Mouse (Mus musculus) yolk sac, embryonic 10.5 days (tissue): ENCODE measurements around the gene Grm1.

Source experiments
- DNase-seq: peaks from one replicate; pipeline ENCODE4 v3.0.0-alpha.2; 2017; ENCODE audit warnings: low spot score

The Grm1 gene

GRCm38 (mm10) chr10:10710837-10711236 is 371.3 kb downstream of the Grm1 start:
- no peak for DNase-seq

DNA sequence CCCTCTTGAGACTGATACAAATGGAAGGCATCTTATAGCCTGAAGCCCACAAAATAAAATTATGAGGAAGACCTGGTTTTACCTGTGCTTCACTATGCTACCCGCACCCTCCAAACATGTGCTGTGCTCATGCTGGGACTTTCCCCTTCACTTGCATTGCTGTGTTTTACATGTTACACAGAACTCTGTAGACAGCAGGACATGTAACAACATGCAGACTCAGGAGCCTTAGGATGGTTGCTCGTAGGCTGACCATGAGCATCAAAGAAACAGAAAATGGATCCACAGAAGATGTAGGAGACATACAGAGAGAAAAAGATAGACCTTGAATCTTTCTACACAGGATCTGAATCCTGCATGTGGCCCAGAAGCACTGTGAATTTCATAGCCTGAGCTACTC is 371.8 kb downstream of the Grm1 start:
- DNase-seq = no peak

- no peak for DNase-seq
Measured at GRCm38 (mm10) chr10:10708031-10708430, 374.1 kb downstream of the Grm1 start.

DNA sequence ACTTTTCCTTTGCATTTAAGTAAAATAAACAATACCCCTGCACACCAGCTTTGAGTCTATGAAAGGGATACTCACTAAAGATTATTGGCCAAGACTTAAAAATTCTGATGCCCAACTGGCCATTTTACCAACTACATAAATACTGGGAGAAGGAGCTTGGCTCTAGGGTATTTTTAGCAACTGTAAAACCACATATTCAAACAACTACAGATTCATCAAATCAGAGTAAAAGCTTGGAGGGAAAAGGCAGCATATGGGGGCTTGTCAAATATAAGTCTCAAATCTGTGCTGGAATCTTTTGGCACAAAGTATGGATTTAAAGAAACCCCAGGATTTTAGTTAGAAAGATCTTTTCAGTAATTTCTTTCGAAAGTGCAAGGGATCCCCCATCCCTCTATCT is 380.8 kb downstream of the Grm1 start:
- DNase-seq = no peak

DNA sequence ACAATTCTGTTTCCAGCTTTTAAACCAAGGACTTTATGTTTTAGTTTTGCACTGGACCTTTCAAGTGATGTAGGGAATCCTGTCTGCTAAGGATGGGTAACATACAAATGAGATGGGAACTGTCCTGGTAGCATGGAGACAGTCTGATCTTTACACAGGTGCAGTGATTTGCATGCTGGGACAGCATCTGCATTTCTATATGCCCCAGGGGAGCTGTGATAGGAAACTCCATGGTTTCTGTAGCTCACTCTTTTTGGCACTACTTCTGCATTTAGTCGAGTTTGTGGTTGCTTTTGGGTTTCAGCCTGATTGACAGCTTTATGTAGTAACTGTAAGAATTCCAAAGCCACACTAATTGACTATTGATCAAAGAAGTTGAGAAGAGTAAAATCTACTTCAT is 381.3 kb downstream of the Grm1 start:
- DNase-seq = no peak

DNA sequence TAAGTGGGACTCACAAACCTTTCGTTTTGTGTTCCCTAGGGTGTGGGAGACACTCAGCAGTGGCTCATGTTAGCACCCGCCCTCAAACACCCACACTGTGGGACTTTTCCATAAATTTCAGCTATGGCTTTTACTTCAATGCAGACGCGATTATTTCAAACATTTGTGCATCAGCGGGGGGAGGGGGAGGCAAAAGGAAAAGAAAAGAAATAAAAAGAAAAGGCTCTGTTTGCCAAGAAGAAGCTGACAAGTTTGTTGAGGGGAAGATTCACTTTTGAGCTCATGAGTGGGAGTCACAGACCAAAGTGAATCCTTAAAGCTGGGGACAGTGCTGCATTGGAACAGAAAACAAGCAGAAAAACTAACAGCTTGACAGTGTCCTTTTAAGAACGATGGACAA is 384.7 kb downstream of the Grm1 start:
- no peak for DNase-seq

GRCm38 (mm10) chr10:10689668-10690223 is 392.4 kb downstream of the Grm1 start:
- DNase-seq = no peak

- DNase-seq = no peak
Measured at GRCm38 (mm10) chr10:10688907-10689667, 393.1 kb downstream of the Grm1 start.

- DNase-seq = no peak
Measured at GRCm38 (mm10) chr10:10681048-10681447, 401.1 kb downstream of the Grm1 start, which contains the start of gene Gm10944. TSS of gene Gm10944 (plus strand) at chr10:10681348.

GRCm38 (mm10) chr10:10659976-10660375 is 422.2 kb downstream of the Grm1 start:
- no peak for DNase-seq

- no peak for DNase-seq
Measured at GRCm38 (mm10) chr10:10659161-10659560, 423.0 kb downstream of the Grm1 start.

DNA sequence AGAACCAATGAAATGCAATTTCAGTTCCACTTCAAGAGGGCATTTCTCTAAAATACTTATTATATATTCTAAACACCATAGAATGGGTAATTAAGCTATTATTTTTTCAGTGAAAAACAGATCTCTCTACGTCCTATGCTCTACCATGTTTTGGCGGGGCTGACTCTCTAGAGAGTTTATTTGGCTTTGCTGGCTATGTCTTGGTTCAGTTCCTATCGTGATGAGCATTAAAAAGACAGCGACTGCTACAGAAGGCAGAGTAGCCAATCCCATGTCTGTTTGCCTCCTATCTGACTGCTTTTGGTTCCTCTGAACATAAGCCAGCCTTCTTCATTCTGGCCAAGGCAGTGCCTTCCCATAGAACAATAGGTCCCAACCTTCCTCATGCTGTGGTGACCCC is 425.5 kb downstream of the Grm1 start:
- DNase-seq = no peak

DNA sequence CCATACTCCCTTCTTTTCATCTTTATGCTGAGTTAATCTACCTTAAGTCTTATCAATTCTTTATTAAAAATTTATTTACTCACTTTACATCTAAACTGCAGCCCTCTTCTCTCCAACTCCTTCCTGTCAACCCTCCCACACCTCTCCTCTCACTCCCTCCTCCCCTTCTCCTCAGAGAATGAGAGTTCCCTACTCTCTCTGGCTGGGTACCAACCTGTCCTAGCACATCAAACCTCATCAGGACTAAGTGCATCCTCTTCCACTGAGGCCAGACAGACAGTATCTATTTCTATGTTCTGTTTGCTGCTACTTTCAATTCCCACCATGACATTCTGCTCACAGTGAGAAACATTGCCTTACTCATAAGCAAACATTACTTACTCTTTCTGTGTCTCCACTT is 426.2 kb downstream of the Grm1 start:
- DNase-seq = no peak
